Mouse (Mus musculus): Measurements from ENCODE around the gene Ccdc141. TPM values are rescaled to one million over a fixed set of nuclear protein-coding genes. Genes with fewer than 3 reads are reported as not detected.

Ccdc141 gene
- polyA plus RNA-seq, 2 experiments = 0.29 to 0.58 TPM

GRCm38 (mm10) chr2:77108562-77108961 is 61.9 kb downstream of the Ccdc141 start:
- H3K4me2 ChIP-seq (ENCODE audit: low read depth) = no peak overlapping the region
- H3K4me3 ChIP-seq (ENCODE audit: insufficient read depth in 1 of 2, low read depth in 2 of 2, low read length in 2 of 2) = no peak overlapping the region
- no peaks in the 10 kb centered on the region for H3K36me3 ChIP-seq (replicated peaks; ENCODE audit: control insufficient read depth, insufficient read depth, low read depth)
- ATAC-seq (ENCODE audit: insufficient read depth) (no peak), DNase-seq (ENCODE audit: low read depth in 3 of 3, low spot score in 3 of 3) (no peak)
- no peaks in the 10 kb centered on the region for H3K4me1 ChIP-seq (replicated peaks; ENCODE audit: control insufficient read depth in 2 of 2, insufficient read depth in 2 of 2, low read length in 1 of 2)
- no peak overlapping the region for H3K27ac ChIP-seq
- no peaks in the 10 kb centered on the region for H3K27me3 ChIP-seq (ENCODE audit: control insufficient read depth, insufficient read depth, low read length)
- no peaks in the 10 kb centered on the region for H3K9me3 ChIP-seq (ENCODE audit: control insufficient read depth, low read length)
- no peak for TF ChIP-seq EP300 (IDR thresholded peaks at IDR 0.05; ENCODE audit: low read depth)
- TF ChIP-seq CTCF (IDR thresholded peaks at IDR 0.05; ENCODE audit: low read depth) = no peak
- no peak overlapping the region for H3K9ac ChIP-seq (replicated peaks)
- 53% methylated on average over 5 of the region's 5 CpGs for WGBS (ENCODE audit: insufficient replicate concordance)

- H3K4me1 ChIP-seq (replicated peaks; ENCODE audit: control insufficient read depth in 2 of 2, insufficient read depth in 2 of 2, low read length in 1 of 2) = no peaks in the 10 kb centered on the region
- no peaks in the 10 kb centered on the region for H3K27me3 ChIP-seq (ENCODE audit: control insufficient read depth, insufficient read depth, low read length)
- 68% methylated on average over 3 of the region's 3 CpGs for WGBS (ENCODE audit: insufficient replicate concordance)
- DNase-seq (ENCODE audit: low read depth in 3 of 3, low spot score in 3 of 3) (no peak), ATAC-seq (ENCODE audit: insufficient read depth) (no peak)
- H3K9ac ChIP-seq (replicated peaks) = no peak overlapping the region
- no peak overlapping the region for H3K4me2 ChIP-seq (ENCODE audit: low read depth)
- no peak overlapping the region for H3K4me3 ChIP-seq (ENCODE audit: insufficient read depth in 1 of 2, low read depth in 2 of 2, low read length in 2 of 2)
- H3K9me3 ChIP-seq (ENCODE audit: control insufficient read depth, low read length) = no peaks in the 10 kb centered on the region
- TF ChIP-seq EP300 (IDR thresholded peaks at IDR 0.05; ENCODE audit: low read depth) (no peak), CTCF (IDR thresholded peaks at IDR 0.05; ENCODE audit: low read depth) (no peak)
- H3K36me3 ChIP-seq (replicated peaks; ENCODE audit: control insufficient read depth, insufficient read depth, low read depth) = no peaks in the 10 kb centered on the region
- H3K27ac ChIP-seq = no peak overlapping the region
Observed at GRCm38 (mm10) chr2:77106150-77106549, 64.3 kb downstream of the Ccdc141 start.

GRCm38 (mm10) chr2:77105006-77105715 is 65.3 kb downstream of the Ccdc141 start:
- 62% methylated on average over 8 of the region's 8 CpGs for WGBS (ENCODE audit: insufficient replicate concordance)
- H3K4me1 ChIP-seq (replicated peaks; ENCODE audit: control insufficient read depth in 2 of 2, insufficient read depth in 2 of 2, low read length in 1 of 2) = no peaks in the 10 kb centered on the region
- TF ChIP-seq EP300 (IDR thresholded peaks at IDR 0.05; ENCODE audit: low read depth) = no peak
- TF ChIP-seq CTCF (IDR thresholded peaks at IDR 0.05; ENCODE audit: low read depth) = no peak
- no peak for DNase-seq (ENCODE audit: low read depth in 3 of 3, low spot score in 3 of 3)
- ATAC-seq (ENCODE audit: insufficient read depth) = no peak
- no peak overlapping the region for H3K4me2 ChIP-seq (ENCODE audit: low read depth)
- H3K36me3 ChIP-seq (replicated peaks; ENCODE audit: control insufficient read depth, insufficient read depth, low read depth) = no peaks in the 10 kb centered on the region
- H3K9ac ChIP-seq (replicated peaks) = no peak overlapping the region
- no peak overlapping the region for H3K27ac ChIP-seq
- H3K4me3 ChIP-seq (ENCODE audit: insufficient read depth in 1 of 2, low read depth in 2 of 2, low read length in 2 of 2) = no peak overlapping the region
- no peaks in the 10 kb centered on the region for H3K27me3 ChIP-seq (ENCODE audit: control insufficient read depth, insufficient read depth, low read length)
- H3K9me3 ChIP-seq (ENCODE audit: control insufficient read depth, low read length) = no peaks in the 10 kb centered on the region

- no peak overlapping the region for H3K9ac ChIP-seq (replicated peaks)
- TF ChIP-seq CTCF (IDR thresholded peaks at IDR 0.05; ENCODE audit: low read depth) (no peak), EP300 (IDR thresholded peaks at IDR 0.05; ENCODE audit: low read depth) (no peak)
- H3K27ac ChIP-seq = no peak overlapping the region
- WGBS (ENCODE audit: insufficient replicate concordance) = 79% methylated on average over 5 of the region's 5 CpGs
- ATAC-seq (ENCODE audit: insufficient read depth) (no peak), DNase-seq (ENCODE audit: low read depth in 3 of 3, low spot score in 3 of 3) (no peak)
- no peaks in the 10 kb centered on the region for H3K27me3 ChIP-seq (ENCODE audit: control insufficient read depth, insufficient read depth, low read length)
- H3K4me1 ChIP-seq (replicated peaks; ENCODE audit: control insufficient read depth in 2 of 2, insufficient read depth in 2 of 2, low read length in 1 of 2) = no peaks in the 10 kb centered on the region
- H3K36me3 ChIP-seq (replicated peaks; ENCODE audit: control insufficient read depth, insufficient read depth, low read depth) = no peaks in the 10 kb centered on the region
- no peak overlapping the region for H3K4me2 ChIP-seq (ENCODE audit: low read depth)
- H3K9me3 ChIP-seq (ENCODE audit: control insufficient read depth, low read length) = no peaks in the 10 kb centered on the region
- H3K4me3 ChIP-seq (ENCODE audit: insufficient read depth in 1 of 2, low read depth in 2 of 2, low read length in 2 of 2) = no peak overlapping the region
Observed at GRCm38 (mm10) chr2:77102516-77102915, 67.9 kb downstream of the Ccdc141 start.

GRCm38 (mm10) chr2:77099814-77100213 is 70.6 kb downstream of the Ccdc141 start:
- TF ChIP-seq EP300 (IDR thresholded peaks at IDR 0.05; ENCODE audit: low read depth) = no peak
- no peak for TF ChIP-seq CTCF (IDR thresholded peaks at IDR 0.05; ENCODE audit: low read depth)
- H3K9ac ChIP-seq (replicated peaks) = no peak overlapping the region
- WGBS (ENCODE audit: insufficient replicate concordance) = 66% methylated on average over 2 of the region's 2 CpGs

More at GRCm38 (mm10) chr2:77099814-77100213, 70.6 kb downstream of the Ccdc141 start:
- Histone ChIP-seq H3K27me3 (ENCODE audit: control insufficient read depth, insufficient read depth, low read length) (no peaks in the 10 kb centered on the region), H3K4me1 (replicated peaks; ENCODE audit: control insufficient read depth in 2 of 2, insufficient read depth in 2 of 2, low read length in 1 of 2) (no peaks in the 10 kb centered on the region), H3K27ac (no peak overlapping the region), H3K9me3 (ENCODE audit: control insufficient read depth, low read length) (no peaks in the 10 kb centered on the region), H3K4me2 (ENCODE audit: low read depth) (no peak overlapping the region), H3K4me3 (ENCODE audit: insufficient read depth in 1 of 2, low read depth in 2 of 2, low read length in 2 of 2) (no peak overlapping the region), H3K36me3 (replicated peaks; ENCODE audit: control insufficient read depth, insufficient read depth, low read depth) (no peaks in the 10 kb centered on the region)
- ATAC-seq (ENCODE audit: insufficient read depth) = no peak
- DNase-seq (ENCODE audit: low read depth in 3 of 3, low spot score in 3 of 3) = no peak
